Mouse (Mus musculus): ENCODE measurements around the gene Il17ra. TPM values are rescaled to one million over a fixed set of nuclear protein-coding genes. Genes with fewer than 3 reads are reported as not detected.

Gene Il17ra
- polyA plus RNA-seq, 1 experiment from 2014 or later, result 5.4 TPM

DNA sequence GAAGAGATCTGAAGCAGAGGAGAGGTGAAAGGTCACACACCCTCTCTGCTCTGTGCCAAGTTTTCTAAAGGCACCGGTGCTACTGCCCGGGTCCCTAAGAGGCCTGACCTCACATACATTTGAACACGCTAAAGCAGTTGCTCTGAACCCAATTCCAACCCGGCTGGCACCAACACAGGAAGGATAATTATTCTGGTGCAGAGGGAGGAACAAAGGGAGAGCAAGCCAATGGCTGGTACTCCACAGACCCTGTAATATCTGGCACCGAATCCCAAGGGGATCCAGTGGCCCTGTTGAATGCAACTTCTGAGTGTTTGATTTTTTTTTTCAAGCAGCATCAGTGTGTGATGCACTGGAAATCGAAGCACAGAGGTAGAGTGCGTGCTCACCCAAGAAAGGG lies 28.0 kb downstream of the Il17ra start:
- no peak overlapping the region for H3K4me2 ChIP-seq
- H3K4me1 ChIP-seq, result peaks cover 27% of the 10 kb centered on the region
- H3K9me3 ChIP-seq (replicated peaks), result no peaks in the 10 kb centered on the region
- no peak overlapping the region for H3K27ac ChIP-seq
- no peak overlapping the region for H3K9ac ChIP-seq
- no peak overlapping the region for H3K4me3 ChIP-seq (replicated peaks)
- peaks cover 45% of the 10 kb centered on the region for H3K27me3 ChIP-seq
- H3K36me3 ChIP-seq, result no peaks in the 10 kb centered on the region
- WGBS, result 53% methylated on average over 7 of the region's 7 CpGs
- ATAC-seq (replicated peaks; ENCODE audit: low FRiP score), result no peak

GRCm38 (mm10) chr6:120491862-120492498 lies 28.9 kb downstream of the Il17ra start:
- Histone ChIP-seq H3K27me3 (peaks cover 45% of the 10 kb centered on the region), H3K36me3 (no peaks in the 10 kb centered on the region), H3K9me3 (replicated peaks) (no peaks in the 10 kb centered on the region), H3K4me2 (peak overlapping the region; percentile 97), H3K4me1 (peaks cover 27% of the 10 kb centered on the region), H3K27ac (no peak overlapping the region), H3K4me3 (replicated peaks) (peak overlapping the region; percentile 62), H3K9ac (no peak overlapping the region)
- no peak for ATAC-seq (replicated peaks; ENCODE audit: low FRiP score)
- 10% methylated on average over 22 of the region's 22 CpGs for WGBS

GRCm38 (mm10) chr6:120492499-120493373 lies 29.7 kb downstream of the Il17ra start:
- H3K9me3 ChIP-seq (replicated peaks), result no peaks in the 10 kb centered on the region
- WGBS, result under 1% methylated on average over 93 of the region's 95 CpGs
- peak overlapping the region; percentile 62 for H3K4me3 ChIP-seq (replicated peaks)
- peaks cover 45% of the 10 kb centered on the region for H3K27me3 ChIP-seq
- peak overlapping the region; percentile 97 for H3K4me2 ChIP-seq
- ATAC-seq (replicated peaks; ENCODE audit: low FRiP score), result peak; percentile 69
- H3K9ac ChIP-seq, result peak overlapping the region; percentile 42
- H3K4me1 ChIP-seq, result peaks cover 27% of the 10 kb centered on the region
- H3K27ac ChIP-seq, result no peak overlapping the region
- H3K36me3 ChIP-seq, result no peaks in the 10 kb centered on the region

DNA sequence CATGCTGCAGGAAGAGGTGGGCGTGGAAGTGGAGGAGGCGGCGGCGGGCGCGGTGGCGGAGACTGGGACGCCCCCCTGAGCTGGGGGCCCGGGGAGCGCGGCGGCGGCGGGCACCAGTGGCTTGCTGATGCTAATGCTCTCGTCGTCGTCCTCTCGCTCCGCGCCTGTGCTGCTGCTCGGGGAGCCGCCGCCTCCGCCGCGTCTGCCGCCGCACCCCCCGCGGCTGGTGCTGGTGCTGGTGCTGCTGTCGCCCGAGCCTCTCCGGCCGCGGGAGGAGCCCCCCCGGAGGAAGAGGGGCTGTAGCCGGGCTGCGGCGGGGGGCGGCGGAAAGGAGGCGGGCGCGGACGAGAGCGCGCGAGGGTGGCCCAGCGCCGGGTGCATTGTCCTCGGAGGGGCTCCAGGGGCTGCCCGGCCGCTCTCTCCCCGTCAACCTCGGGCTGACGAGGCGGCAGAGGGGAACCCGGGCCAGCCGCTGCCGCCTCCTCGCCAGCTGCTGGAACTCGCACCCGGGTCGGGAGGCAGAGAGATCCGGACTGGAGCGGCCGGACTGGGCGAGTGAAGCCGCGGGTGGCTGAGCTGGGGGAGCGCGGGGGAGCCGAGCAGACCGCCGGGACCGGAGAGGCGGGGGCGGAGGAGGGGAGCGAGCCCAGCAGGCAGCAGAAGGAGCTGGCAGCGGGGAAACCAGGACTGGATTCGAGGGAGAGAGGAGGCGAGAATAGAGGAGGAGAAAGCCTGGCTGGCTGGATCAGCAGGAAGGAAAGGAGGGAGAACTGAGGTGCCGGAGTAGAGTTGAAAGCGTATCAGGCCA lies 30.5 kb downstream of the Il17ra start, which contains the start of gene Tmem121b:
Gene Tmem121b, minus strand, starts transcription at position 434 of the 808 bp plus-strand sequence.
- H3K4me1 ChIP-seq, result peaks cover 27% of the 10 kb centered on the region
- under 1% methylated on average over 76 of the region's 84 CpGs for WGBS
- no peaks in the 10 kb centered on the region for H3K9me3 ChIP-seq (replicated peaks)
- peak within 1 kb of the TSS; percentile 42 for H3K9ac ChIP-seq
- H3K4me2 ChIP-seq, result peak within 1 kb of the TSS; percentile 97
- H3K4me3 ChIP-seq (replicated peaks), result peak within 1 kb of the TSS; percentile 62
- H3K27me3 ChIP-seq, result peaks cover 45% of the 10 kb centered on the region
- ATAC-seq (replicated peaks; ENCODE audit: low FRiP score), result peak; percentile 85
- H3K27ac ChIP-seq, result no peak within 1 kb of the TSS
- no peaks in the 10 kb centered on the region for H3K36me3 ChIP-seq

DNA sequence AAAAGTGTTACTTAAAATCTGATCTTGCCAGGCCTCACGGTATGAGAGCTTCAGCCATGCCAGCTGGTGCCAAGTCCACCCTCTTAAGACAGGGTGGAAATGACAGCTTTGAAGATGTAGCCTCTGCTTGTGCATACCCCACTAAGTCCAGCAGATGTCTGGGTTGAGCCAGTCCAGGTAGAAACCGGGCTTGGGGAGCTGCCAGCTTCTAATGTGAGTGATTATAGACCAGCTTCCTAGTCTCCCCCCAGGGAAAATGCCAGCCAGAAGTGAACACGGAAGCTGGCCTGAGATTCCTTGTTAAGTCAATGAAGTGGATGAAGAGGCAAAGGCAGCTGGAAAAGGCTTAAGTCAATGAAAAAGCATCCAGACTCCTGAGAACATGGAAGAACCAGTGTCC lies 33.5 kb downstream of the Il17ra start:
- 56% methylated on average over 3 of the region's 3 CpGs for WGBS
- 0 out of 2 replicates have a peak, but pooled peaks cover 3% of the 10 kb centered on the region for H3K9me3 ChIP-seq (replicated peaks)
- H3K27me3 ChIP-seq, result peaks cover 29% of the 10 kb centered on the region
- no peak overlapping the region for H3K27ac ChIP-seq
- no peaks in the 10 kb centered on the region for H3K36me3 ChIP-seq
- peaks cover 27% of the 10 kb centered on the region for H3K4me1 ChIP-seq
- H3K4me3 ChIP-seq (replicated peaks), result no peak overlapping the region
- H3K4me2 ChIP-seq, result no peak overlapping the region
- no peak for ATAC-seq (replicated peaks; ENCODE audit: low FRiP score)
- H3K9ac ChIP-seq, result no peak overlapping the region

GRCm38 (mm10) chr6:120504051-120504450 lies 41.0 kb downstream of the Il17ra start:
- H3K9me3 ChIP-seq (replicated peaks), result 0 out of 2 replicates have a peak, but pooled peaks cover 3% of the 10 kb centered on the region
- no peaks in the 10 kb centered on the region for H3K4me1 ChIP-seq
- H3K9ac ChIP-seq, result no peak overlapping the region
- no peaks in the 10 kb centered on the region for H3K27me3 ChIP-seq
- no peak overlapping the region for H3K4me2 ChIP-seq
- 78% methylated on average over 3 of the region's 3 CpGs for WGBS
- H3K4me3 ChIP-seq (replicated peaks), result no peak overlapping the region
- no peak overlapping the region for H3K27ac ChIP-seq
- H3K36me3 ChIP-seq, result 0 out of 2 replicates have a peak, but pooled peaks cover 3% of the 10 kb centered on the region
- ATAC-seq (replicated peaks; ENCODE audit: low FRiP score), result no peak

- Histone ChIP-seq H3K4me3 (replicated peaks) (no peak overlapping the region), H3K9ac (no peak overlapping the region), H3K27me3 (no peaks in the 10 kb centered on the region), H3K4me2 (no peak overlapping the region), H3K9me3 (replicated peaks) (no peaks in the 10 kb centered on the region), H3K36me3 (peaks cover 16% of the 10 kb centered on the region), H3K4me1 (no peaks in the 10 kb centered on the region), H3K27ac (no peak overlapping the region)
- ATAC-seq (replicated peaks; ENCODE audit: low FRiP score), result no peak
- WGBS, result 75% methylated on average over 4 of the region's 4 CpGs
These were observed 42.5 kb downstream of the Il17ra start for GRCm38 (mm10) chr6:120505531-120505930.

GRCm38 (mm10) chr6:120508645-120509044 lies 45.6 kb downstream of the Il17ra start:
- Histone ChIP-seq H3K9ac (no peak overlapping the region), H3K27ac (no peak overlapping the region), H3K9me3 (replicated peaks) (no peaks in the 10 kb centered on the region), H3K36me3 (peaks cover 37% of the 10 kb centered on the region), H3K4me3 (replicated peaks) (no peak overlapping the region), H3K27me3 (no peaks in the 10 kb centered on the region), H3K4me1 (no peaks in the 10 kb centered on the region), H3K4me2 (no peak overlapping the region)
- no peak for ATAC-seq (replicated peaks; ENCODE audit: low FRiP score)
- WGBS, result 65% methylated on average over 4 of the region's 4 CpGs

GRCm38 (mm10) chr6:120509975-120510374 lies 46.9 kb downstream of the Il17ra start:
- WGBS, result 81% methylated on average over 7 of the region's 7 CpGs
- ATAC-seq (replicated peaks; ENCODE audit: low FRiP score), result no peak
- no peak overlapping the region for H3K4me3 ChIP-seq (replicated peaks)

GRCm38 (mm10) chr6:120510425-120510824 lies 47.4 kb downstream of the Il17ra start:
- no peaks in the 10 kb centered on the region for H3K4me1 ChIP-seq
- H3K4me2 ChIP-seq, result no peak overlapping the region
- WGBS, result 82% methylated on average over 8 of the region's 8 CpGs

More at GRCm38 (mm10) chr6:120509975-120510374, 46.9 kb downstream of the Il17ra start:
- H3K9me3 ChIP-seq (replicated peaks), result no peaks in the 10 kb centered on the region
- H3K27me3 ChIP-seq, result no peaks in the 10 kb centered on the region
- no peak overlapping the region for H3K9ac ChIP-seq
- peaks cover 48% of the 10 kb centered on the region for H3K36me3 ChIP-seq
- no peak overlapping the region for H3K4me2 ChIP-seq
- no peaks in the 10 kb centered on the region for H3K4me1 ChIP-seq
- no peak overlapping the region for H3K27ac ChIP-seq

DNA sequence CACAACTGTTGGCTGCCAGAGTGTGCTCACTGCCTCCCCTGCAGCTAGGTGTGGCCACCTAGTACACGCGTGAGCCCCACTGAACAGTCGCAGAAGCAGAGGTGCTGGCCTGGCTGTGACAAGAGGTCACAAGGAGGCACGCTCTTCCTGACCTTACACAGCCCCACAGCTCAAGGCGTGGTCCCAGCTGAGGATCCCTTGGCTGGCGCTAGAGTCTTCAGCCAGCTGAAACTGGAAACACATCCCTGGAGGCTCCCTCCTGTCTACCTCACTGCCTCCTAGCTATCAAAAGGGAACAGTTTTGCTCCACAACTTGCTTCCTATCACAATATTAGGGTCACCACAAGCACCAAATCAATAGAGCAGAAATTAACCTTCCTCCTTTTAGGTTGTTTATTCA lies 48.2 kb downstream of the Il17ra start:
- no peaks in the 10 kb centered on the region for H3K27me3 ChIP-seq
- H3K36me3 ChIP-seq, result peaks cover 48% of the 10 kb centered on the region
- H3K9ac ChIP-seq, result no peak overlapping the region
- H3K4me3 ChIP-seq (replicated peaks), result no peak overlapping the region
- no peak overlapping the region for H3K27ac ChIP-seq
- no peak for ATAC-seq (replicated peaks; ENCODE audit: low FRiP score)
- no peaks in the 10 kb centered on the region for H3K9me3 ChIP-seq (replicated peaks)
- 73% methylated on average over 6 of the region's 6 CpGs for WGBS
- no peaks in the 10 kb centered on the region for H3K4me1 ChIP-seq
- no peak overlapping the region for H3K4me2 ChIP-seq

More at GRCm38 (mm10) chr6:120510425-120510824, 47.4 kb downstream of the Il17ra start:
- H3K27ac ChIP-seq, result no peak overlapping the region
- peaks cover 48% of the 10 kb centered on the region for H3K36me3 ChIP-seq
- no peaks in the 10 kb centered on the region for H3K9me3 ChIP-seq (replicated peaks)
- H3K4me3 ChIP-seq (replicated peaks), result no peak overlapping the region
- H3K27me3 ChIP-seq, result no peaks in the 10 kb centered on the region
- no peak for ATAC-seq (replicated peaks; ENCODE audit: low FRiP score)
- H3K9ac ChIP-seq, result no peak overlapping the region

Data from kidney, embryonic 15.5 days (tissue).